Mouse (Mus musculus) brain, adult 2 months (tissue): ENCODE data around the gene Noxa1.

Experiments
- DNase-seq: peaks from one replicate; pipeline ENCODE4 v3.0.0; 2011; ENCODE audit warnings: low read depth, low spot score

The Noxa1 gene

GRCm38 (mm10) chr2:25098956-25099355 lies 4.0 kb upstream of the Noxa1 start:
- peak; percentile 59 for DNase-seq

GRCm38 (mm10) chr2:25098005-25098615 lies 3.2 kb upstream of the Noxa1 start:
- peak; percentile 63 for DNase-seq

- DNase-seq: no peak
Measured at GRCm38 (mm10) chr2:25094785-25095108, 202 bp downstream of the Noxa1 start.

GRCm38 (mm10) chr2:25088636-25089035 lies 6.3 kb downstream of the Noxa1 start:
- DNase-seq: no peak

GRCm38 (mm10) chr2:25087842-25088241 lies 7.1 kb downstream of the Noxa1 start:
- DNase-seq: no peak

GRCm38 (mm10) chr2:25085571-25085970 lies 9.4 kb downstream of the Noxa1 start:
- no peak for DNase-seq

GRCm38 (mm10) chr2:25083697-25084096 lies 11.3 kb downstream of the Noxa1 start:
- DNase-seq: no peak

GRCm38 (mm10) chr2:25080076-25080475 lies 14.9 kb downstream of the Noxa1 start, which contains the start of gene Entpd8:
Gene Entpd8 (plus strand): TSS chr2:25080304.
- no peak for DNase-seq

GRCm38 (mm10) chr2:25078967-25079366 lies 16.0 kb downstream of the Noxa1 start:
- no peak for DNase-seq

- DNase-seq: no peak
Measured at GRCm38 (mm10) chr2:25075506-25075905, 19.4 kb downstream of the Noxa1 start.

- no peak for DNase-seq
Measured at GRCm38 (mm10) chr2:25072398-25072797, 22.6 kb downstream of the Noxa1 start.

GRCm38 (mm10) chr2:25069537-25069936 lies 25.4 kb downstream of the Noxa1 start:
- DNase-seq: no peak

- DNase-seq: no peak
Measured at GRCm38 (mm10) chr2:25066552-25066951, 28.4 kb downstream of the Noxa1 start.

GRCm38 (mm10) chr2:25065537-25065936 lies 29.4 kb downstream of the Noxa1 start:
- no peak for DNase-seq

GRCm38 (mm10) chr2:25064285-25064684 lies 30.7 kb downstream of the Noxa1 start:
- DNase-seq: no peak

GRCm38 (mm10) chr2:25063523-25063922 lies 31.4 kb downstream of the Noxa1 start:
- DNase-seq: no peak

- no peak for DNase-seq
Measured at GRCm38 (mm10) chr2:25058926-25059325, 36.0 kb downstream of the Noxa1 start.

GRCm38 (mm10) chr2:25055409-25056155 lies 39.4 kb downstream of the Noxa1 start:
- no peak for DNase-seq

GRCm38 (mm10) chr2:25055068-25055405 lies 39.9 kb downstream of the Noxa1 start:
- DNase-seq: peak; percentile 85

GRCm38 (mm10) chr2:25054221-25055067 lies 40.5 kb downstream of the Noxa1 start, which contains the start of gene Nsmf:
Gene Nsmf (plus strand): TSS chr2:25054355.
- DNase-seq: peak; percentile 93

GRCm38 (mm10) chr2:25053101-25053500 lies 41.8 kb downstream of the Noxa1 start:
- DNase-seq: no peak

- DNase-seq: no peak
Measured at GRCm38 (mm10) chr2:25051450-25051849, 43.5 kb downstream of the Noxa1 start.
